Mouse (Mus musculus) neutrophil, adult 83 days (primary cell): Measurements from ENCODE around the gene AC153137.1. TPM values are rescaled to one million over a fixed set of nuclear protein-coding genes. Genes with fewer than 3 reads are reported as not detected.

Source experiments
- total RNA-seq, 2 experiments: library from RNA; stranded (reverse); gene quantifications; one replicate each; pipeline ENCODE4 v1.2.4; 2023

The AC153137.1 gene
- not detected for total RNA-seq

GRCm38 (mm10) chr1:30977868-30978267 lies at the start of gene AC153137.1:
Gene AC153137.1, minus strand, starts transcription at chr1:30977968.

Other genes starting within 250 kb of the AC153137.1 start
- gene Phf3, start 104.0 kb downstream of the AC153137.1 start, total RNA-seq, result 10 to 100 TPM; 79.2 to 89.5 TPM
- not detected for gene Lgsn, start 198.4 kb upstream of the AC153137.1 start, total RNA-seq
- gene 4931428L18Rik, start 244.7 kb upstream of the AC153137.1 start, total RNA-seq, result under 1 TPM in 1 of 2 experiments, not detected in 1; 0.68 TPM
- gene Pih1d3, start 244.9 kb upstream of the AC153137.1 start, total RNA-seq, result not detected